Mouse (Mus musculus) adrenal gland, postnatal 25 days (tissue): ENCODE results near the gene Ppp6r2. TPM values are rescaled to one million over a fixed set of nuclear protein-coding genes. Genes with fewer than 3 reads are reported as not detected.
A peak's percentile ranks its signal among the peaks of the same experiment; 100 is the strongest.

Source experiments
- DNase-seq: peaks from one replicate; pipeline ENCODE4 v3.0.0; 2021; ENCODE audit warnings: mixed read lengths
- microRNA-seq, 2 experiments: library from miRNA; unstranded; fragments of <30 nt; microRNA quantifications; one replicate each; pipeline ENCODE4 v1.2.0; 2021
- total RNA-seq: library from RNA; stranded (reverse); gene quantifications from 2 replicates; pipeline ENCODE4 v1.2.3, GENCODE M21; 2021

Gene Ppp6r2
- total RNA-seq, 1 experiment from 2014 or later = 43.3 TPM

DNA sequence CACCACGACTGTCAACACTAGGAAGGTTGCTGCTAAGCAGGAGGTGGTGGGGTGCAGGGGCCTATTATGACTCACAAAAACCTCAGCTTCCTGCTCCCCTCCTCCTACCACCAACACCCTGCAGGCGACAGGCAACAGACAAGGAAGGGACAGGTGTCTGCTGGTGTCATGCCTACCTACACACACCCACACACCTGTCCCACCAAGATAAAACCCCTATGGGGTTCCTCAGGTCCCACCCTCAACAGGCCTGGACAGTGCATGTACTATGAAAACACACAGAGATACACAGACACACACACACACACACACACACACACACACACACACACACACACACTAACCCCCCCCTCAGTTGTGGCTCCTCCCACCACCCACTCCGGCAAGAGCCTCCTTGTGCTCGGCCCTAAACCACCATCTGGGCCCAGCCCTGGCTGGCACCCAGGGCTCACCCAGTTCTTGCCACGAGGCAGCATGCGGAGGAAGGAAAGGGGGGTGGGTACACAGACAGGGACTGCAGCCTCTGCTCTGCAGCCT is 98.7 kb downstream of the Ppp6r2 start:
- no peak for DNase-seq

DNA sequence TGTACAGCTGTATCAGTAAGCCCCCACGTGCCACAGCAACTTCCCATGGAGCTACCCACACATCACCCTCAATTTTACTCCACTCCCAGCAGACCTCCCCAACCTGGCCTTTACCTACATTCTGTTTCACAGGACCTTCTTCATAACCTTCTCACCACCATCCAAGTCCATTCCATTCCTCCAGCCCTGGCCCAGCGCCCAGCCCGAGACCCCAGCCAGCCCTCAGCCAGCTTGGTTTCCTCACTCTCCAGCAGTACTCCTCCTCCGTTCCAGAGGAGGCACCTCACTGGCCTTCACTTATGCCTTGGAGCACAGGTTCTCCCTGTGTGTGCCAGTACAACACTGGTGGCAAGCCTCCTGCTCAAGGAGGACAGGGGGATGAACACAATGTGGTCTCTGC is 102.0 kb downstream of the Ppp6r2 start:
- no peak for DNase-seq

DNA sequence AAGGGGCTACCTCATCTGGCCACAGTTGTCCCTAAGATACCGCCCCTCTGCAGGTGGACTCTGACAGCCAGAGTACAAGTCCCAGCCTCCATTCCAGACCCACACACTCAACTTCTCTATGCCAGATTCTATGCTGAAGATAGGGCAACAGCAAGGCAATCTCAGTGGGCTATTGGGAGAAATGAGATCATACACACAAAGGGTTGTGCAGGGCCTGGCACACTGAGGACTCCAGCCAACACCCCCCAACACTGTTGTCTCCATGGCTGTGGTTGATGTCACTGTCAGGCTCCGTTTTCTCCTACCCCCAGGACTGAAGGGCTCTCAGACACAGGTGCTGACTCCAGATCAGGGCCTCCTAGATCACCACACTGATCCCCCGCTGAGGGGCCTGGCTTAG is 102.8 kb downstream of the Ppp6r2 start:
- DNase-seq = no peak

DNA sequence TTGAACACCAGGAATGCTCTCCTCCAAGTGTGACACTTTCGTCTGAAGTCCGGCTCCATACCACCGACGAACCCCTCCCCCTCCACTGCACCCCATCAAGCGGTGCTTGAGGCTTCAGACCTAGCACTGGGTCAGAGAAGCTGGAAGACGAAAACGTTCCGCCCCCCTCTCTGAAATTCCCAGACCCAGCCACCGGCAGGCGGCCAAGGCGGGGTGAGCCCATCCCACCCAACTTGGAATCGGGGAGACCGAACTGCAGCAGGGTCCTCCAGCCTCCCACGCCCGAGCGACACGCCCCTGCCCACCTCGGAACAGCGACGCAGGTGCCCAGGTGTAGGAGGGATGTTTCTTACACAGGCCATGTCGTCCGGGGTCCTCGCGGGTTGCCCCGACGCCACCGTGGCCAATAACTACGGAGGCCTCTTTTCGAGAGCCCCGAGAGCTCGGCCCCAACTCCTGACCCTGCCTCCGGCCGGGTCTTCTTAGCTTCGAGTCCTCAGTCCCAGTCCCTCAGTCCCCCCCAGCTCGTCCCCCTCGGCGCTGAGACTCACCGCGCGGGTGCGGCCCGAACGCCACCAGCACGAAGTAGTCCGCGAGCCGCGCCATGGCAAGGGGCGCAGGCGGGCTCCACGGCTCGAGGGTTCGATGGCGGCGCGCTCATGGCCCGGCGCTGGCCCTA is 103.3 kb downstream of the Ppp6r2 start:
- DNase-seq = no peak

DNA sequence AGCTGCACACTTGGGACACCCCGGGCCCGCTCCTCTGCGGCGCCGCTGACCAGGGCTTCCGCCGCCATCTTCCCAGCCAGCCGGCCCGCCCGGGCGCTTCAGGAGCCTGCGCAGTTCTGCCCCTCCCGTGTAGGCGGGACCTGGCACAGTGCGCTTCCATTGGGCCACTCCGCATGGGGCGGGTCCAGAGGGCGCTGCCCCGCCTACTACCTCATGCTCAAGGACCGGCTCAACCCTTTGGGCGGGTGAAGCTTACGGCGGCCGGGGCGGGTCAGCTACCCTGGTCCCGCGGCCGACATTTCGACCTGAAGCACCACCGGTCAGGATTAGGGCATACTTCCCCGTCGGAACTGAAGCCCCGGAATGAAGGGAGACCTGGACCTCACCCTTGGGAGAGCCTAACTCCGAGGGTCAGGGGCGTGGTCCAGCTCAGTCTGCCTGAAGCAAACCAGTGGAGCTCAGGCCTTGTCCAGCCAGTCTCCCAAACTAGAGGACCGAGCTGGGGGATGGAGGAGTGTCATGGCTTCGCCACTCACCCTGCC is 103.9 kb downstream of the Ppp6r2 start, which contains the start of gene Sbf1:
Gene Sbf1, minus strand, starts transcription at position 122 of the 542 bp plus-strand sequence.
- peak; percentile 98 for DNase-seq

DNA sequence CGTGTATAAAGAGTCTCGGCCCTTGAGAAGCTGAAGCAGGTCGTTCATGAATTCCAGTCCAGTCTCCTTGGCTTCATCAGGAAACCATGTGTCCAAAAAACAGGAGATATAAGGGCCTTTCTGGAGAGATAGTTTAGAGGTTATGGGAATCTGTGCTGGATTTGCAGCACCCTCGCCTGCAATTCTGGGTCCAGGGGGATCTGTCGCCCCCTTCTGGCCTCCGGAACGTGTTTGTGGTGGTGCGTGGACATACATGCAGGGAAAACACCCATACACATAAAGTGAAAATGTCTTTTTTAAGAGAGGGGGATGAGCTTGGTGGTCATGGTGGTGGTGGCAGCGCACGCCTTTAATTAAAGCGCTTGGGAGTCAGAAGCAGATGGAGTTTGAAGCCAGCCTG is 104.8 kb downstream of the Ppp6r2 start:
- no peak for DNase-seq

DNA sequence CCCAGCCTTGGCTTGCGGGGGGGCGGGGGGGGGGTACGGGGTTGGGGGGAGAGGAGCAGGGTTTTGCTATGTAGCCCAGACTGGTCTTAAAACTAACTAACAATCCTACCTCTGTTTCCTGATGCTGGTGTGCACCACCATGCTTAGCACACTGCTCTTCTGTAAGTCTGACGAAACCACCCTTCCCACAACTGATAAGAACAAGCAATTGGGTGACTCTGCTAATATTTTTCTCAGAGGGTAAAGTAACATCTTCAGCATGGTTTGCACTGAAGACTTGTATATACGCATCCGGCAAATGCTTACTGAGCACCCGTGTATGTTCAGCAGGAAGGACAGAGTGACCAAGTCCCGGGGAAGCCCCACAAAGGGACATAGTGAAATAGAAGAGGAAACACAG is 109.9 kb downstream of the Ppp6r2 start:
- DNase-seq = no peak

DNA sequence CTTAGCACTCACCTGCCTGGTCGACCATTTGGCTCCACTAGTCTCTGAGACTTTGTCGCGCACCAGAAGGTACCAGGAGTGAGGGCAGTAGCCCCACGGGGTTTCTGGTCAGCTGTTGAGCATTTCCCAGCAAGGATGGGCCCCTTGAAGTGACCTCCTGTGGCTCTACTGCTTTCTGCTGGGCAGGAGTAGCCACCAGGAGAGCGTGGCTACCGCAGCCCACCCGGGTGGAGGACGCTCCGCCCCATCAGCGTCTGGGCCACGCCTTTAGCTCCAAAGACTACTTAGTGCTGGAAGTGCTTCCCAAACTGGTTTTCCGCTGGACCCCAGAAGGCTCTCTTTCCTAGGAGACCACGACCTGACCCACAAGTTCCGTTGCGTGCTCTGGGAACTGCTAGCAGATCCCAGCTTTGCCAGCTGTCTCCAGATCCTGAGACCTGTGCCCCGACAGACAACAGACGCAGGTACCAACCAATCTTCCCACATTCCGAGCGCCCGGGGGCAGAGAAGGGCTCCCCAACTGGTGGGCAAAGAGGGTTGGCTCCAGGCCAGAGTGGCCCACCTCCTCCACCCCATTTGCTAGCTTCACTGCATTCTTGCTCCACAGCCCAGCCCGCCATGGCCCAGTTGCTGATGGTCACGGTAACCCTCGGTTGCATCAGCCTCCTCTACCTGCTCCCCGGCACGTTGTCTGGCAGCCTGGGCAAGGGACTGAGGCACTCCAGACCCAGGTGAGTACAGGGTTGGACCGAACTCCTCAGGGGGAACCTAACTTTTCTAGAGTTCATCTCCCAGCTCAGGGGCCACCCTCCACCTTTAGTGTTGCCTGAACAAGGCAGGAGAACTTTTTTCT is 111.5 kb downstream of the Ppp6r2 start, which contains the start of gene Adm2:
Gene Adm2, plus strand, starts transcription at position 51 of the 853 bp plus-strand sequence.
- DNase-seq = no peak

DNA sequence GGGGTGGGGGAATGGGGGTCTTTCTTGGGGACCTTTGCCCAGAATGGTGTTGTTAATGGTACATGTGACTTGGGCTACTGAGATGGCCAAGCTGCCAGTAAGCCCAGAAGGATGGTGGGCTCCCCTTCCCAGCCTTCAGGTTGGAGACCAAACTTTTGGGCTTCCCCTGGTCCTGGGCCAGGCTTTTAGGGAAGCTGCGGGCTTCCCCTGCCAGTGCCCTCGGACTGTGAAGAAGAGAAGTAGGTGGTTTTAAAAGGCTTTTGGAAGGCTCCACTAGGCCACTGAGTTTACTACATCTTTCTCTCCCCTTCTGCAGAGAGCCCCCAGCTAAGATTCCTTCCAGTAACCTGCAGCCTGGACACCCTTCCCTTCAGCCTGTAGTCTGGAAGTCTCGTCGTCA is 112.3 kb downstream of the Ppp6r2 start:
- no peak for DNase-seq

DNA sequence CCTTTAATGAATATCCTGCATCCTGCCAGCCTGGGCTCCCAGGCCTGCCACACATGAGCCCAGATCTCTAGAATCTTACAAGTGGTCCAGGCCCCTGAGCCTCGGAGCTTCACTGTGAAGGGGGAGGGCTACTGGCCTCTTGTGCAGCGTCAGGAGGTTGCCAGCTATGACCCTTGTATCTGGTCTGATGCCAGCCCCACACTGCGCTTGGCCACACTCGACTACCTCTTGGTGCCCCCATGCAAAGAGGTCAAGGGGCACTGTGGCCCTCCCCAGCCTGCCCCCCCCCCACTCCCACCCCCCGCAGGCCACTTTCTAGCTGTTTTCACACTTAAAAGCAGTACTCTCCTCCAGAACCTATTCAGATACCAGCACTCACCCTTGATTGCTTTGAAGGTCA is 115.1 kb downstream of the Ppp6r2 start:
- DNase-seq = no peak

DNA sequence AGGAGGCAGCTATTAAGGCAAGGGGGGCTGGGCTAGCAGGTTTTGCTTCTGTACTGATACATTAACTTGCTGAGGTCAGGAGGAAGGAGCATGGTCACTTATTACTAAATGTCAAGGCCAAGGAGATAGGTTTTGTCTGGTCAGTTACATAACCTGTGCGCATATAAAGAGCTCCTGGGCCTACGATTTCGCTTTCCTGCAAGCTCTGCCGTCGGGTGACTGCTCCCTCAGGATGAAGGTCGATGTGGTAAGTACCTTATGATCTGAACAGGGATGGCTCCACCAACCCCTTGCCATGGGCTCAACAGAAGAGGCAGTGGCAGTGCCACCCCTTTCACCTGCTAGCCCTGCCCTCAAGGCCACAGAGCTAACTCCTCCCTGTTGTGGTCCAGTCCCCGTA is 122.9 kb downstream of the Ppp6r2 start, which contains the start of gene Miox:
Gene Miox, plus strand, starts transcription at position 128 of the 400 bp plus-strand sequence.
- DNase-seq = no peak

DNA sequence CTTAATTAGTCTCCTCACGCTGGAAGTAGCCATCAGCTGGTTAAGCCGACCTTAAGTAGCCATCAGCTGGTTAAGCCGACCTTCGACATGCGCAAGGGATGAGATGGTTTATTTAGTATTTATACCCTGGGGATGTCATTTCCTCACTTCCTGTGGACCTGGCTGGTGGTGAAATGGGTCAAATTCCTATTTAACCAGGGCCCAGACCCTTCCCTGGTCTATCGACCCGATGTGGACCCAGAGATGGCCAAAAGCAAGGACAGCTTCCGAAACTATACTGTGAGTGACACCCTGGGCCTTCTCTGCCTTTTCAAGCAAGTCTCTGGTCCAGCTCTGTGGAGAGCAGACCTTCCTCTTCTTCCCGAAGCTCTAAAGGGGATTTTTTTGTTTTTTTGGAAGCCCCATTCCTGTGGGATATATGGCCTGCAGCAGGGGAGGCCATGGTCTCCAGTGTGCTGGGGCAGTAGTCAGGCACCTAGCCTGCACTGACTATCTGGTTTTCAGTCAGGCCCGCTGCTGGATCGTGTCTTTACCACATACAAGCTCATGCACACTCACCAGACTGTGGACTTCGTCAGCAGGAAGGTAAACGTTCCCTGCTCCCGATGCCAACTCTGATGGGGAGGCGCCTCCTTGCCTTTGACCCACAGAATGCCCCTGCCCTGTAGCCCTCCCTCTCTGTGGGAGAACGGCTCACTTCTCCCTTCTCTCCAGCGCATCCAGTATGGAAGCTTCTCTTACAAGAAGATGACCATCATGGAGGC is 123.6 kb downstream of the Ppp6r2 start:
- no peak for DNase-seq

DNA sequence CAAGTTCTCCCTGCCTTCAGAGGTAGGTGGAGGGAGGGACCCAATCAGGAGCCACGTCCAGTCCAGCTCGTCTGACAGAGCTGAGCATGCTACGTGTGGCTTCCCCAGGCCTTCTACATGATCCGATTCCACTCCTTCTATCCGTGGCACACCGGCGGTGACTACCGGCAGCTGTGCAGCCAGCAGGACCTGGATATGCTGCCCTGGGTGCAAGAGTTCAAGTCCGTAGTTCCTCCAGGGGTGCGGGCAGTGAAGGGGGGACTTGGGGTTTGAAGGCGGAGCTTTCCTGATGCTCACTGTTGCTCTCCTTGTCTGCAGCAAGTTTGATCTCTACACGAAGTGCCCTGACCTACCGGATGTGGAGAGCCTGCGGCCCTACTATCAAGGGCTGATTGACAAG is 125.1 kb downstream of the Ppp6r2 start:
- DNase-seq = no peak

Small RNA genes lying within 50 kb of the gene (microRNA-seq; reads per million reads assigned to microRNA genes)
- 0.34 to 0.71 reads per million in 2 experiments for gene Mir6958
- 0.36 to 1.0 reads per million in 2 experiments for gene Mir6959
- 0 reads per million in 2 experiments for gene Mir7118

Other genes starting within 250 kb of the Ppp6r2 start
- not detected in 2 replicates for gene Mlc1, start 232.5 kb upstream of the Ppp6r2 start, total RNA-seq
- not detected in 2 replicates for gene Mov10l1, start 228.6 kb upstream of the Ppp6r2 start, total RNA-seq
- 0.81 and 1.6 TPM in 2 replicates for gene Panx2, start 151.8 kb upstream of the Ppp6r2 start, total RNA-seq
- gene Trabd, start 136.4 kb upstream of the Ppp6r2 start, total RNA-seq = 39.0 and 43.6 TPM in 2 replicates
- gene Selenoo, start 122.5 kb upstream of the Ppp6r2 start, total RNA-seq = 41.8 and 50.2 TPM in 2 replicates
- 18.1 and 25.9 TPM in 2 replicates for gene Tubgcp6, start 88.4 kb upstream of the Ppp6r2 start, total RNA-seq
- 14.5 and 19.6 TPM in 2 replicates for gene Hdac10, start 82.9 kb upstream of the Ppp6r2 start, total RNA-seq
- 8.1 and 11.3 TPM in 2 replicates for gene Mapk12, start 70.8 kb upstream of the Ppp6r2 start, total RNA-seq
- 4.1 and 6.1 TPM in 2 replicates for gene Mapk11, start 61.9 kb upstream of the Ppp6r2 start, total RNA-seq
- 121 and 144 TPM in 2 replicates for gene Plxnb2, start 30.8 kb upstream of the Ppp6r2 start, total RNA-seq
- 5.7 and 9.1 TPM in 2 replicates for gene Dennd6b, start 15.1 kb upstream of the Ppp6r2 start, total RNA-seq
- 101 and 107 TPM in 2 replicates for gene Sbf1, start 103.8 kb downstream of the Ppp6r2 start, total RNA-seq
- gene Adm2, start 111.2 kb downstream of the Ppp6r2 start, total RNA-seq = not detected in 2 replicates
- gene Miox, start 122.8 kb downstream of the Ppp6r2 start, total RNA-seq = not detected in 2 replicates
- gene Lmf2, start 144.1 kb downstream of the Ppp6r2 start, total RNA-seq = 40.6 and 41.6 TPM in 2 replicates
- gene Ncaph2, start 144.2 kb downstream of the Ppp6r2 start, total RNA-seq = 67.8 and 88.4 TPM in 2 replicates
- 26.0 and 35.6 TPM in 2 replicates for gene Sco2, start 162.3 kb downstream of the Ppp6r2 start, total RNA-seq
- 0.67 and 0.76 TPM in 2 replicates for gene Tymp, start 165.5 kb downstream of the Ppp6r2 start, total RNA-seq
- gene Odf3b, start 167.7 kb downstream of the Ppp6r2 start, total RNA-seq = 0.91 TPM in 1 of 2 replicates, not detected in the other
- not detected in 2 replicates for gene Klhdc7b, start 173.4 kb downstream of the Ppp6r2 start, total RNA-seq
- not detected in 2 replicates for gene Syce3, start 198.9 kb downstream of the Ppp6r2 start, total RNA-seq
- 101 and 132 TPM in 2 replicates for gene Cpt1b, start 214.3 kb downstream of the Ppp6r2 start, total RNA-seq
- gene C730034F03Rik, start 218.0 kb downstream of the Ppp6r2 start, total RNA-seq = 1.5 and 2.0 TPM in 2 replicates
- 10.4 TPM in 1 of 2 replicates, not detected in the other for gene Gm44502, start 218.1 kb downstream of the Ppp6r2 start, total RNA-seq
- gene Chkb, start 218.4 kb downstream of the Ppp6r2 start, total RNA-seq = 72.8 and 73.9 TPM in 2 replicates
- 6.2 and 10.1 TPM in 2 replicates for gene Mapk8ip2, start 242.4 kb downstream of the Ppp6r2 start, total RNA-seq